Mouse (Mus musculus): ENCODE measurements around the gene Wdr76. TPM values are rescaled to one million over a fixed set of nuclear protein-coding genes. Genes with fewer than 3 reads are reported as not detected.
A peak's percentile ranks its signal among the peaks of the same experiment; 100 is the strongest.

The Wdr76 gene
- total RNA-seq, 2 experiments from 2014 or later = 1.7 to 2.4 TPM

DNA sequence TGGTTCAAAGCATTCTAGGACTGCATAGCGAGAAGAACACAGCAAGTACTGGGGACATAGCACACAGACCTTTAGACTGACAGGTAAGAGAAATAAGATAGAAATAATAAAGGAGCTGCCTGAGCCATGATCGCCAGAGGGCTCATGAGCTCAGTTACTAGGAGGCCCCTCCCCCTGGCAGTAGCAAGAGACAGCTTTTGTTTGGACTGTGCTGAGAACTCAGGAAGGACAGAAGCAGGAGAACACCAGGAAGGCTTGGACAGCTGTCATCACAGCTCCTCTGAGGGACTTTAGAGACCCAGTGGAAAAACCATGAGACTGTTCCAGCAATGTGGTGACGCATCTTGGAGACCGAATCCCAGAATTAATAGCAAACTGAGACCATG is 81.8 kb downstream of the Wdr76 start:
- TF ChIP-seq CTCF (IDR thresholded peaks at IDR 0.05) = no peak; the same call in 1 of the 2 replicates
- no peak overlapping the region for H3K4me3 ChIP-seq
- H3K27ac ChIP-seq = 0 out of 2 replicates have a peak overlapping the region, but pooled peaks have one; percentile 7
- no peak for DNase-seq
- intact Hi-C loops (cut with DNase I) = no loop called here

DNA sequence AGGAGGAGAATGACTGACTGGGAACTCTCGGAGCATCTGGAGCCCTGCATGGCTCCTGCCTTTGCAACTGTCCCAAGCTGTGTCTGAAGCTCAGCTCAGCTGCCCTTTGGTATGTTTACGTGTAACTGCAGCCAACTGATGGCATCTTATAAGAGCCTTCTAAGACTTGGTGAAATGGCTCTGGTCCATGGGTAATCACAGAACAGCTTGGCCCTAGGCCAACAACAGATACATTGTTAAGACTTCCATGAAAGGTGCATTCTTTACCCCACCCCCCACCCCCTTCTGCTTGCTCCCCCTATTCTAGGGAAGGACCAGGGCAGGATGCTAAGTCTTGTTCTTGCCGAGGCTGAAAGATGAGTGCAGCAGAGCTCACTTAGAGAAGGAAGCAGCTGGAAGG is 87.6 kb downstream of the Wdr76 start:
- no peak overlapping the region for H3K4me3 ChIP-seq
- intact Hi-C loops (cut with DNase I) = no loop called here
- no peak overlapping the region; the same call in 1 of the 2 replicates for H3K27ac ChIP-seq
- no peak for DNase-seq
- no peak for TF ChIP-seq CTCF (IDR thresholded peaks at IDR 0.05)

Other genes with a start within 250 kb of the Wdr76 start
- gene Trp53bp1, start 235.3 kb upstream of the Wdr76 start, total RNA-seq (2021) = 10 to 100 TPM; 15.9 to 16.0 TPM
- 10 to 100 TPM in 1 of 2 experiments, 1 to 10 TPM in 1; 9.1 to 16.5 TPM for gene Map1a, start 217.1 kb upstream of the Wdr76 start, total RNA-seq (2021)
- 100 to 1,000 TPM in 1 of 2 experiments, 10 to 100 TPM in 1; 70.6 to 144 TPM for gene Ppip5k1, start 151.3 kb upstream of the Wdr76 start, total RNA-seq (2021)
- gene Ckmt1, start 149.0 kb upstream of the Wdr76 start, total RNA-seq (2021) = not detected
- gene Strc, start 119.6 kb upstream of the Wdr76 start, total RNA-seq (2021) = under 1 TPM in 1 of 2 experiments, not detected in 1; 0.18 TPM
- gene Pdia3, start 92.9 kb upstream of the Wdr76 start, total RNA-seq (2021) = 10 to 100 TPM; 34.1 to 46.9 TPM
- gene Catsper2, start 92.9 kb upstream of the Wdr76 start, total RNA-seq (2021) = 1 to 10 TPM; 1.6 to 2.8 TPM
- not detected for gene Ell3, start 62.4 kb upstream of the Wdr76 start, total RNA-seq (2021)
- 100 to 1,000 TPM; 286 to 358 TPM for gene Serf2, start 57.5 kb upstream of the Wdr76 start, total RNA-seq (2021)
- 10 to 100 TPM; 21.0 to 21.7 TPM for gene Hypk, start 53.4 kb upstream of the Wdr76 start, total RNA-seq (2021)
- gene Serinc4, start 49.9 kb upstream of the Wdr76 start, total RNA-seq (2021) = not detected
- 10 to 100 TPM; 24.2 to 27.6 TPM for gene Mfap1b, start 32.7 kb upstream of the Wdr76 start, total RNA-seq (2021)
- 10 to 100 TPM; 17.3 to 21.6 TPM for gene Mfap1a, start 58 bp upstream of the Wdr76 start, total RNA-seq (2021)